In genomic region chr6:115908421-115908982, GRCm38 (mm10) we compare ENCODE assay signal across 22 mouse cellular contexts. TPM values are rescaled to one million over a fixed set of nuclear protein-coding genes. Genes with fewer than 3 reads are reported as not detected.
A peak's percentile ranks its signal among the peaks of the same experiment; 100 is the strongest.
DNase-seq lines count a peak whose midpoint lies in the region; ATAC-seq and TF ChIP-seq lines count a peak whose summit lies in the region.
"Had no signal": no experiment of that assay in that cellular context is flagged by ENCODE, and none has a peak within 500 bp of the region (broad histone marks: within the 10 kb centered on the region; RNA-seq: fewer than 3 reads in every experiment).

No protein-coding gene starts in this region.

- no peaks in the 10 kb centered on the region for H3K27me3 ChIP-seq in kidney, embryonic 16.5 days (ENCODE audit: insufficient read depth, low read length)
- H3K27me3 ChIP-seq: embryonic facial prominence, embryonic 12.5 days; forebrain, embryonic 12.5 days; midbrain, embryonic 15.5 days; neural tube, embryonic 13.5 days had no signal

- WGBS in kidney, embryonic 16.5 days: 48% methylated on average over 6 of the region's 6 CpGs

- no peak for TF ChIP-seq CTCF in left cerebral cortex, adult 2 months (IDR thresholded peaks at IDR 0.05)

- peaks cover 9% of the 10 kb centered on the region for H3K36me3 ChIP-seq in kidney, embryonic 16.5 days (ENCODE audit: insufficient read depth, low read length)

- H3K4me2 ChIP-seq in kidney, embryonic 16.5 days (replicated peaks; ENCODE audit: low read depth, low read length): no peak overlapping the region
- H3K4me2 ChIP-seq: embryonic facial prominence, embryonic 12.5 days; forebrain, embryonic 12.5 days; midbrain, embryonic 15.5 days; neural tube, embryonic 13.5 days had no signal

- ATAC-seq in kidney, embryonic 16.5 days (ENCODE audit: low FRiP score, low TSS enrichment): no peak
- ATAC-seq in granulocyte monocyte progenitor cell, adult 5-6 weeks (replicated peaks; ENCODE audit: poor library complexity, severe bottlenecking): peak; percentile 58
- ATAC-seq in megakaryocyte, adult 5-6 weeks (ENCODE audit: poor library complexity, severe bottlenecking): peak; percentile 73
- ATAC-seq: midbrain, embryonic 15.5 days had no signal

- DNase-seq in embryo, embryonic 10.5 days (ENCODE audit: low spot score): peak; percentile 33
- DNase-seq in embryo, embryonic 11 days: no peak
- DNase-seq in kidney, postnatal 36 days: no peak
- no peak for DNase-seq in left cerebral cortex, adult 2 months (ENCODE audit: extremely low spot score in 1 of 2, low spot score in 2 of 2)
- DNase-seq in ovary, postnatal 10 days (ENCODE audit: low spot score): no peak
- DNase-seq: cerebellum, adult 2 months; gastrocnemius, postnatal 10 days; layer of hippocampus, postnatal 36 days; right cerebral cortex, adult 18-20 months; thymus, postnatal 14 days had no signal

- H3K9me3 ChIP-seq in kidney, embryonic 16.5 days (ENCODE audit: low read length): no peaks in the 10 kb centered on the region
- H3K9me3 ChIP-seq: embryonic facial prominence, embryonic 12.5 days; forebrain, embryonic 12.5 days; midbrain, embryonic 15.5 days; neural tube, embryonic 13.5 days had no signal

- intact Hi-C loops in left cerebral cortex, adult 2 months (cut with DNase I): no loop called here

- peak overlapping the region; percentile 2; the same call in 1 of the 2 replicates for H3K27ac ChIP-seq in kidney, embryonic 16.5 days (ENCODE audit: low read length)
- H3K27ac ChIP-seq in left cerebral cortex, adult 2 months: no peak overlapping the region
- H3K27ac ChIP-seq: embryonic facial prominence, embryonic 12.5 days; forebrain, embryonic 12.5 days; midbrain, embryonic 15.5 days; neural tube, embryonic 13.5 days had no signal

- no peak overlapping the region for H3K9ac ChIP-seq in kidney, embryonic 16.5 days (replicated peaks; ENCODE audit: low read length)
- H3K9ac ChIP-seq: embryonic facial prominence, embryonic 12.5 days; forebrain, embryonic 12.5 days; midbrain, embryonic 15.5 days; neural tube, embryonic 13.5 days had no signal

- H3K4me1 ChIP-seq in kidney, embryonic 16.5 days (ENCODE audit: insufficient read depth, low read length): peaks cover 12% of the 10 kb centered on the region
- H3K4me1 ChIP-seq: forebrain, embryonic 12.5 days; midbrain, embryonic 15.5 days; neural tube, embryonic 13.5 days had no signal

- no peak overlapping the region for H3K4me3 ChIP-seq in kidney, embryonic 16.5 days (ENCODE audit: low read length)
- no peak overlapping the region for H3K4me3 ChIP-seq in left cerebral cortex, adult 2 months
- H3K4me3 ChIP-seq: embryonic facial prominence, embryonic 12.5 days; forebrain, embryonic 12.5 days; midbrain, embryonic 15.5 days; neural tube, embryonic 13.5 days had no signal

RNA-seq across cellular contexts. Expression of gene Rho, which starts 23.0 kb away (rescaled TPM):
- 0.16 and 0.37 TPM in 2 replicates for polyA plus RNA-seq in kidney, embryonic 16.5 days (2015; fragmentation: Nextera tagmentation; extraction: Ambion mirVana)
- total RNA-seq in granulocyte monocyte progenitor cell, adult 5-6 weeks (2014; fragmentation: Nextera tagmentation): not detected in 2 replicates
- total RNA-seq in granulocyte monocyte progenitor cell, adult 5-6 weeks (2017): not detected in 2 replicates
- 0.41 TPM in 1 of 2 replicates, not detected in the other for total RNA-seq in megakaryocyte, adult 5-6 weeks (2015)
- 0.04 TPM in 1 of 2 replicates, not detected in the other for total RNA-seq in megakaryocyte, adult 5-6 weeks (2017)
- total RNA-seq in left cerebral cortex, adult 2 months (2021): under 1 TPM; 0.56 to 0.79 TPM
- polyA plus RNA-seq: kidney, embryonic 14.5 days had no signal

RNA-seq across cellular contexts. Expression of gene H1foo, which starts 36.2 kb away (rescaled TPM):
- not detected in 2 replicates for polyA plus RNA-seq in kidney, embryonic 16.5 days (2015; fragmentation: Nextera tagmentation; extraction: Ambion mirVana)
- total RNA-seq in granulocyte monocyte progenitor cell, adult 5-6 weeks (2014; fragmentation: Nextera tagmentation): not detected in 2 replicates
- not detected in 2 replicates for total RNA-seq in granulocyte monocyte progenitor cell, adult 5-6 weeks (2017)
- not detected in 2 replicates for total RNA-seq in megakaryocyte, adult 5-6 weeks (2015)
- total RNA-seq in megakaryocyte, adult 5-6 weeks (2017): not detected in 2 replicates
- total RNA-seq in left cerebral cortex, adult 2 months (2021): not detected
- total RNA-seq: gastrocnemius, postnatal 10 days; layer of hippocampus, postnatal 36 days had no signal
- polyA plus RNA-seq: C2C12; cerebellum, adult 2 months; embryonic facial prominence, embryonic 12.5 days; forebrain, embryonic 12.5 days; hindbrain, embryonic 11.5 days; kidney, embryonic 14.5 days; limb, embryonic 14.5 days; midbrain, embryonic 15.5 days; neural tube, embryonic 13.5 days; stomach, embryonic 14.5 days had no signal

RNA-seq across cellular contexts. Expression of gene Ift122, which starts 55.2 kb away (rescaled TPM):
- polyA plus RNA-seq in kidney, embryonic 16.5 days (2015; fragmentation: Nextera tagmentation; extraction: Ambion mirVana): 38.4 and 40.1 TPM in 2 replicates
- 4.0 and 7.1 TPM in 2 replicates for total RNA-seq in granulocyte monocyte progenitor cell, adult 5-6 weeks (2014; fragmentation: Nextera tagmentation)
- 4.6 and 5.7 TPM in 2 replicates for total RNA-seq in granulocyte monocyte progenitor cell, adult 5-6 weeks (2017)
- 1.1 and 3.3 TPM in 2 replicates for total RNA-seq in megakaryocyte, adult 5-6 weeks (2015)
- total RNA-seq in megakaryocyte, adult 5-6 weeks (2017): 2.8 and 4.8 TPM in 2 replicates
- 10 to 100 TPM; 31.1 to 32.7 TPM for total RNA-seq in left cerebral cortex, adult 2 months (2021)

RNA-seq across cellular contexts. Expression of gene Mbd4, which starts 55.3 kb away (rescaled TPM):
- 18.6 and 22.0 TPM in 2 replicates for polyA plus RNA-seq in kidney, embryonic 16.5 days (2015; fragmentation: Nextera tagmentation; extraction: Ambion mirVana)
- 25.2 and 31.1 TPM in 2 replicates for total RNA-seq in granulocyte monocyte progenitor cell, adult 5-6 weeks (2014; fragmentation: Nextera tagmentation)
- total RNA-seq in granulocyte monocyte progenitor cell, adult 5-6 weeks (2017): 16.5 and 22.9 TPM in 2 replicates
- 9.1 and 10.9 TPM in 2 replicates for total RNA-seq in megakaryocyte, adult 5-6 weeks (2015)
- total RNA-seq in megakaryocyte, adult 5-6 weeks (2017): 19.9 and 21.3 TPM in 2 replicates
- total RNA-seq in left cerebral cortex, adult 2 months (2021): 1 to 10 TPM; 8.5 TPM
